Mouse (Mus musculus): ENCODE measurements at regions not wholly inside any gene's neighbourhood (a gene's known extent, or its start where the extent isn't known, plus 50 kb on each side); places are given as distances from the start of the nearest gene placed in this dataset.

- no peak for TF ChIP-seq CTCF (IDR thresholded peaks at IDR 0.05; ENCODE audit: insufficient read depth, low read depth, low read length)
- no peak for TF ChIP-seq POLR2A (IDR thresholded peaks at IDR 0.05; ENCODE audit: insufficient read depth, low read depth, low read length)
Observed at GRCm38 (mm10) chr3:21621745-21622144, 454.7 kb upstream of the Tbl1xr1 start.
